Mouse (Mus musculus): ENCODE results near the gene Tktl1. TPM values are rescaled to one million over a fixed set of nuclear protein-coding genes. Genes with fewer than 3 reads are reported as not detected.
"Not testable (repeated sequence)": the region's sequence is repeated elsewhere in the genome, so short reads cannot be mapped to it uniquely, and the experiment has no call there.

Gene Tktl1
- 0.12 TPM in 1 of 2 replicates, not detected in the other for polyA plus RNA-seq (2012; rRNA removed)

- H3K4me3 ChIP-seq (ENCODE audit: control insufficient read depth, insufficient read depth, low read length), result no peak within 1 kb of the TSS
- DNase-seq, result no peak
- H3K36me3 ChIP-seq (ENCODE audit: control insufficient read depth, insufficient read depth, low read length), result no peaks in the 10 kb centered on the region
- TF ChIP-seq POLR2A (IDR thresholded peaks at IDR 0.05; ENCODE audit: control insufficient read depth, extremely low read depth, insufficient read depth, low read length, poor library complexity) (no peak), CTCF (IDR thresholded peaks at IDR 0.05; ENCODE audit: borderline replicate concordance, control insufficient read depth, extremely low read depth, insufficient read depth, low read length, poor library complexity) (no peak)
- 97% methylated on average over 17 of the region's 17 CpGs for WGBS
- no peaks in the 10 kb centered on the region for H3K27me3 ChIP-seq (ENCODE audit: control insufficient read depth, insufficient read depth, low read length)
- H3K4me1 ChIP-seq (replicated peaks; ENCODE audit: control insufficient read depth, insufficient read depth, low read length), result no peaks in the 10 kb centered on the region
- H3K27ac ChIP-seq (ENCODE audit: control insufficient read depth, insufficient read depth, low read length), result no peak within 1 kb of the TSS
Measured at GRCm38 (mm10) chrX:74176959-74177358, at the start of gene Tktl1. TSS of gene Tktl1 (plus strand) at chrX:74177259.

- H3K4me3 ChIP-seq (ENCODE audit: control insufficient read depth, insufficient read depth, low read length); H3K36me3 ChIP-seq (ENCODE audit: control insufficient read depth, insufficient read depth, low read length); H3K27ac ChIP-seq (ENCODE audit: control insufficient read depth, insufficient read depth, low read length); H3K4me1 ChIP-seq (replicated peaks; ENCODE audit: control insufficient read depth, insufficient read depth, low read length); DNase-seq; H3K27me3 ChIP-seq (ENCODE audit: control insufficient read depth, insufficient read depth, low read length): not testable (repeated sequence)
- 45% methylated on average over 1 of the region's 1 CpGs for WGBS
Measured at GRCm38 (mm10) chrX:74135263-74135662, 41.8 kb upstream of the Tktl1 start, which contains the start of gene Mecp2. TSS of gene Mecp2 (minus strand) at chrX:74135363.

- no peak within 1 kb of the TSS for H3K27ac ChIP-seq (ENCODE audit: control insufficient read depth, insufficient read depth, low read length)
- no peak for TF ChIP-seq CTCF (IDR thresholded peaks at IDR 0.05; ENCODE audit: borderline replicate concordance, control insufficient read depth, extremely low read depth, insufficient read depth, low read length, poor library complexity)
- TF ChIP-seq POLR2A (IDR thresholded peaks at IDR 0.05; ENCODE audit: control insufficient read depth, extremely low read depth, insufficient read depth, low read length, poor library complexity), result no peak
- no peaks in the 10 kb centered on the region for H3K4me1 ChIP-seq (replicated peaks; ENCODE audit: control insufficient read depth, insufficient read depth, low read length)
- WGBS, result 100% methylated on average over 1 of the region's 1 CpGs
- H3K27me3 ChIP-seq (ENCODE audit: control insufficient read depth, insufficient read depth, low read length), result no peaks in the 10 kb centered on the region
- DNase-seq, result no peak
- H3K36me3 ChIP-seq (ENCODE audit: control insufficient read depth, insufficient read depth, low read length), result no peaks in the 10 kb centered on the region
- no peak within 1 kb of the TSS for H3K4me3 ChIP-seq (ENCODE audit: control insufficient read depth, insufficient read depth, low read length)
Measured at GRCm38 (mm10) chrX:74167738-74168137, 9.3 kb upstream of the Tktl1 start, which contains the start of gene Tex28. TSS of gene Tex28 (minus strand) at chrX:74167838.

- Histone ChIP-seq H3K4me1 (replicated peaks; ENCODE audit: control insufficient read depth, insufficient read depth, low read length) (no peaks in the 10 kb centered on the region), H3K27me3 (ENCODE audit: control insufficient read depth, insufficient read depth, low read length) (no peaks in the 10 kb centered on the region), H3K36me3 (ENCODE audit: control insufficient read depth, insufficient read depth, low read length) (no peaks in the 10 kb centered on the region), H3K4me3 (ENCODE audit: control insufficient read depth, insufficient read depth, low read length) (no peak overlapping the region), H3K27ac (ENCODE audit: control insufficient read depth, insufficient read depth, low read length) (no peak overlapping the region)
- DNase-seq, result no peak
- TF ChIP-seq CTCF (IDR thresholded peaks at IDR 0.05; ENCODE audit: borderline replicate concordance, control insufficient read depth, extremely low read depth, insufficient read depth, low read length, poor library complexity) (no peak), POLR2A (IDR thresholded peaks at IDR 0.05; ENCODE audit: control insufficient read depth, extremely low read depth, insufficient read depth, low read length, poor library complexity) (no peak)
- WGBS, result 91% methylated on average over 2 of the region's 2 CpGs
Measured at GRCm38 (mm10) chrX:74203556-74203955, 26.5 kb downstream of the Tktl1 start.

GRCm38 (mm10) chrX:74218496-74218895, 41.4 kb downstream of the Tktl1 start:
- no peak for DNase-seq
- peaks cover 9% of the 10 kb centered on the region; the same call in 1 of the 2 replicates for H3K36me3 ChIP-seq (ENCODE audit: control insufficient read depth, insufficient read depth, low read length)
- no peaks in the 10 kb centered on the region for H3K4me1 ChIP-seq (replicated peaks; ENCODE audit: control insufficient read depth, insufficient read depth, low read length)
- WGBS, result 99% methylated on average over 4 of the region's 4 CpGs
- no peaks in the 10 kb centered on the region for H3K27me3 ChIP-seq (ENCODE audit: control insufficient read depth, insufficient read depth, low read length)
- H3K27ac ChIP-seq (ENCODE audit: control insufficient read depth, insufficient read depth, low read length), result no peak overlapping the region
- TF ChIP-seq CTCF (IDR thresholded peaks at IDR 0.05; ENCODE audit: borderline replicate concordance, control insufficient read depth, extremely low read depth, insufficient read depth, low read length, poor library complexity) (no peak), POLR2A (IDR thresholded peaks at IDR 0.05; ENCODE audit: control insufficient read depth, extremely low read depth, insufficient read depth, low read length, poor library complexity) (no peak)
- no peak overlapping the region for H3K4me3 ChIP-seq (ENCODE audit: control insufficient read depth, insufficient read depth, low read length)

- no peak overlapping the region for H3K27ac ChIP-seq (ENCODE audit: control insufficient read depth, insufficient read depth, low read length)
- peaks cover 16% of the 10 kb centered on the region for H3K36me3 ChIP-seq (ENCODE audit: control insufficient read depth, insufficient read depth, low read length)
- no peak for DNase-seq
- 85% methylated on average over 13 of the region's 13 CpGs for WGBS
- no peaks in the 10 kb centered on the region for H3K4me1 ChIP-seq (replicated peaks; ENCODE audit: control insufficient read depth, insufficient read depth, low read length)
- no peak overlapping the region for H3K4me3 ChIP-seq (ENCODE audit: control insufficient read depth, insufficient read depth, low read length)
- no peaks in the 10 kb centered on the region for H3K27me3 ChIP-seq (ENCODE audit: control insufficient read depth, insufficient read depth, low read length)
- no peak for TF ChIP-seq POLR2A (IDR thresholded peaks at IDR 0.05; ENCODE audit: control insufficient read depth, extremely low read depth, insufficient read depth, low read length, poor library complexity)
- no peak for TF ChIP-seq CTCF (IDR thresholded peaks at IDR 0.05; ENCODE audit: borderline replicate concordance, control insufficient read depth, extremely low read depth, insufficient read depth, low read length, poor library complexity)
Measured at GRCm38 (mm10) chrX:74219449-74219848, 42.4 kb downstream of the Tktl1 start.

GRCm38 (mm10) chrX:74220099-74220498, 43.0 kb downstream of the Tktl1 start:
- not testable (repeated sequence) for H3K27ac ChIP-seq (ENCODE audit: control insufficient read depth, insufficient read depth, low read length); H3K27me3 ChIP-seq (ENCODE audit: control insufficient read depth, insufficient read depth, low read length); H3K4me1 ChIP-seq (replicated peaks; ENCODE audit: control insufficient read depth, insufficient read depth, low read length); H3K4me3 ChIP-seq (ENCODE audit: control insufficient read depth, insufficient read depth, low read length); DNase-seq
- 73% methylated on average over 1 of the region's 1 CpGs for WGBS
- peaks cover 22% of the 10 kb centered on the region for H3K36me3 ChIP-seq (ENCODE audit: control insufficient read depth, insufficient read depth, low read length)
